Mouse (Mus musculus) skeletal muscle tissue, postnatal 0 days (tissue): ENCODE data around the gene Olfr372. TPM values are rescaled to one million over a fixed set of nuclear protein-coding genes. Genes with fewer than 3 reads are reported as not detected.

Experiments
- polyA plus RNA-seq: library from polyadenylated mRNA; unstranded; fragments of >200 nt; fragmentation: Nextera tagmentation; extraction: Ambion mirVana; gene quantifications from 2 replicates; pipeline ENCODE4 v1.2.1, GENCODE M21; 2015

Gene Olfr372
- polyA plus RNA-seq = not detected in 2 replicates

GRCm38 (mm10) chr8:72040918-72041317 is at the start of gene Olfr372:
Gene Olfr372, plus strand, starts transcription at chr8:72041218.

DNA sequence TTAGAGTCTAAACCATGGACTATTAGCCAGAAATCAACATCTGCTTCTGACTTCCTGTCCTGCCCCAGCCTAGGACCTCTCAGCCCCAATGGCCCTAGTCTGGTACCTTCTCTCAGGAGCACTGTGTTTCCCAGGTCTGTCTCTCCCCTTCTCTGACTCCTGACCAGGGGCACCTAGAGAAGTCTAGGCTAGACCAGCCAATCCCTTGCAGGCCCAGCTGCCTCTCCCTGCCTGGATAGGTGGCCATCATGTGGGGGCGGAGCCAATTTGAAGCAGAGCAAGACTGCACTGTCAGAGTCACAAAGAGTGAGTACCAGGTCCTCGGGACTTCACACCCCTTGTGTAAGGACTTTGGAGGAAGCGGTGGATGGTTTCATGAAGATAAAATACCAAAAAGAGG is 31.5 kb upstream of the Olfr372 start, which contains the start of gene Cyp4f18:
Gene Cyp4f18, minus strand, starts transcription at position 154 of the 400 bp plus-strand sequence.

GRCm38 (mm10) chr8:72082877-72083276 is 41.9 kb downstream of the Olfr372 start, which contains the start of gene Olfr373:
Gene Olfr373, plus strand, starts transcription at chr8:72083177.

GRCm38 (mm10) chr8:72106740-72107139 is 65.7 kb downstream of the Olfr372 start, which contains the start of gene Olfr374:
Gene Olfr374, plus strand, starts transcription at chr8:72107040.

Other genes starting within 250 kb of the Olfr372 start
- 2.7 and 2.8 TPM in 2 replicates for gene Zfp709, start 159.2 kb upstream of the Olfr372 start, polyA plus RNA-seq
- gene Zfp882, start 132.6 kb upstream of the Olfr372 start, polyA plus RNA-seq = 1.9 TPM in 2 replicates
- 14.0 and 14.8 TPM in 2 replicates for gene Zfp617, start 132.6 kb upstream of the Olfr372 start, polyA plus RNA-seq
- gene Zfp961, start 90.2 kb upstream of the Olfr372 start, polyA plus RNA-seq = 4.9 and 5.2 TPM in 2 replicates
- 0.60 and 0.94 TPM in 2 replicates for gene Cyp4f18, start 31.6 kb upstream of the Olfr372 start, polyA plus RNA-seq
- gene Olfr373, start 42.0 kb downstream of the Olfr372 start, polyA plus RNA-seq = not detected in 2 replicates
- gene Olfr374, start 65.8 kb downstream of the Olfr372 start, polyA plus RNA-seq = not detected in 2 replicates
- 177 and 260 TPM in 2 replicates for gene Tpm4, start 93.8 kb downstream of the Olfr372 start, polyA plus RNA-seq
- gene Rab8a, start 120.0 kb downstream of the Olfr372 start, polyA plus RNA-seq = 39.1 and 45.6 TPM in 2 replicates
- gene Hsh2d, start 148.4 kb downstream of the Olfr372 start, polyA plus RNA-seq = not detected in 2 replicates
- not detected in 2 replicates for gene Cib3, start 171.6 kb downstream of the Olfr372 start, polyA plus RNA-seq
- not detected in 2 replicates for gene Gm11034, start 172.4 kb downstream of the Olfr372 start, polyA plus RNA-seq
- gene Fam32a, start 178.5 kb downstream of the Olfr372 start, polyA plus RNA-seq = 29.4 and 32.5 TPM in 2 replicates
- gene Ap1m1, start 198.8 kb downstream of the Olfr372 start, polyA plus RNA-seq = 42.9 and 47.7 TPM in 2 replicates